Mouse (Mus musculus) liver, adult (tissue): ENCODE data around the gene Adig.

Experiments
- GATA4 ChIP-seq: IDR thresholded peaks from 2 replicates; pipeline ENCODE4 v1.6.1; 2014; ENCODE audit warnings: mild to moderate bottlenecking, low read length; ENCODE audit not compliant: insufficient replicate concordance

The Adig gene

GRCm38 (mm10) chr2:158519800-158520199 lies 17.4 kb downstream of the Adig start:
- no peak for TF ChIP-seq GATA4

GRCm38 (mm10) chr2:158523060-158523459 lies 20.6 kb downstream of the Adig start:
- TF ChIP-seq GATA4, result no peak

- no peak for TF ChIP-seq GATA4
Measured at GRCm38 (mm10) chr2:158524129-158524860, 21.9 kb downstream of the Adig start.

GRCm38 (mm10) chr2:158534090-158534489 lies 31.7 kb downstream of the Adig start:
- no peak for TF ChIP-seq GATA4

- TF ChIP-seq GATA4, result no peak
Measured at GRCm38 (mm10) chr2:158534559-158534958, 32.1 kb downstream of the Adig start.

GRCm38 (mm10) chr2:158539433-158540305 lies 37.3 kb downstream of the Adig start:
- TF ChIP-seq GATA4, result no peak

GRCm38 (mm10) chr2:158541286-158541685 lies 38.9 kb downstream of the Adig start:
- no peak for TF ChIP-seq GATA4

- TF ChIP-seq GATA4, result no peak
Measured at GRCm38 (mm10) chr2:158545266-158545665, 42.9 kb downstream of the Adig start.

- no peak for TF ChIP-seq GATA4
Measured at GRCm38 (mm10) chr2:158546751-158547150, 44.3 kb downstream of the Adig start.

- TF ChIP-seq GATA4, result no peak
Measured at GRCm38 (mm10) chr2:158550067-158550466, 47.7 kb downstream of the Adig start.

GRCm38 (mm10) chr2:158554366-158554765 lies 52.0 kb downstream of the Adig start:
- no peak for TF ChIP-seq GATA4

- TF ChIP-seq GATA4, result no peak
Measured at GRCm38 (mm10) chr2:158555252-158555651, 52.8 kb downstream of the Adig start.

- no peak for TF ChIP-seq GATA4
Measured at GRCm38 (mm10) chr2:158555812-158556211, 53.4 kb downstream of the Adig start.

GRCm38 (mm10) chr2:158556225-158556624 lies 53.8 kb downstream of the Adig start:
- TF ChIP-seq GATA4, result no peak

GRCm38 (mm10) chr2:158556750-158557149 lies 54.3 kb downstream of the Adig start:
- no peak for TF ChIP-seq GATA4
